Mouse (Mus musculus): ENCODE measurements at regions not wholly inside any gene's neighbourhood (a gene's known extent, or its start where the extent isn't known, plus 50 kb on each side); places are given as distances from the start of the nearest gene placed in this dataset.
"Not testable (repeated sequence)": the region's sequence is repeated elsewhere in the genome, so short reads cannot be mapped to it uniquely, and the experiment has no call there.

DNA sequence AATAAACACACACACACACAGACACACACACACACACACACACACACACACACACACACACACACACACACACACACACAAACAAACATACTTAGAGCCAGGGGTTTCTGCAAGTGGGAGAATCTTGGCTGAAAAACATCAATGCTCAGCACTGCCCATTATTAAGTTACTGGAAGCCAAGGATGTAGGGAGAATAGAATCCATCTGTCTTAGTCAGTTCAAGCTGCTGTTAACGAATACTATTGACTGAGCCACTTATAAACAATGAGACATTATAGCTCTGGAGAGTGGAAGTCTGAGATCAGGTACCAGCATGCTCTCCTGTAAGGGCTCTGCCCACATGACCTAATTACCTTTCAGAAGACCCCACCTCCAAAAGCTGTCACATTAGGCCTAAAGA lies 87.4 kb downstream of the Fam174b start:
- in situ Hi-C loops (cut with MboI, MseI): no loop called here

DNA sequence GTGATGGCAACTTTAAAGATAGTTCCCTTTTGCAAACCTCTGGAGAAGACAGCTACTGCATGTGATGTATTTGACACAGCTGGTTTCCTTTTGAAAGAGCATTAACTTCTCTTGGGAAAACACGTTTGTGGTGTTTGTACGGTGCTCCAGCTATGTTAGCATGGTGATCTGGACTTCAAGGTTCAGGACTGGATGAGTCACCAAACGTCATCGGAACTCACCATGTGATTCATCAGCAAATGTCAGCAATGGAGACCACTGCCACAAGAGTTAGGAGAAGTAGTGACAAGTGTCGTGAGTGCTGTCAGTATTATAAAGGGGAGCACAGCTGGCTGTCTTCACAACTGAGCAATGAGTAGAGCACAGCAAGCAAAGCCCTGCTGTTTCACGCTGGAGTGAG lies 90.5 kb downstream of the Fam174b start:
- in situ Hi-C loops (cut with MboI, MseI): no loop called here

DNA sequence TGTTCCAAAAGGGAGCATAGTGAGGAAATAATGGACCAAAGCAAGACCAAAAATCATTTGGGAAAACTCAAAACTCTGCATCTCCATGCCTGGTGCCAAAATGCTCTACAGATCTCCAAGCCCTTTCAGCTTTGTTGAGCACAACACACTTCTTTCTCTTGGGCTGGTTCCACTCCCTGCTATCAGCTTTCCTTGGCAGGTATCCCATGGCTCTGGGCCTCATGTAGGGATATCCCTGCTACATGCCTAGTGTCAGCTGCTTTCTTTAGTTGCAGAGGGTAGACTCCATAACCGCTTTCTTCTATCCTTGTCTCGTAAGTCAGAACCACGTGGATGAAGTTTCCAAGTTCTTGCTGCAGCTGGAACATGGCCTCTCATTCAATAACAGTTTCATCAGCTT lies 100.3 kb downstream of the Fam174b start:
- in situ Hi-C loops (cut with MboI, MseI): no loop called here

DNA sequence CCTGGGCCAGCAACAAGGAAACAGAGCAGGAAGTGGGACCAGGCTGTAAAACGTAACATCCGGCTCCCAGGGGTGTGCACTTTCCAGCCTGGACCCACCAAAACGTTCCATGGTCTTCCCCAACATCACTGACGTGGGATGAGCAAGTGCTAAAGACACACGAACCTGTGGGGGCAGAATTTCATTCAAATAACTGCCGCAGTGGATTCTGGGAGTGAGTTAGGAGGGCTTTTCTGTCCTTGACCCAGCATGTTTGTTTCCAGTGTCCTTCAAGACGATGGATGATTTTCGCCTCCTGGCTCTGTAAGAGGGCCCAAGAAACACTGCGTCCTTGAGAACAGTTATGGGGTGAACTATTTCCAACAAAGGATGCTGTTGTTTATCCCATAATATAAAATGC lies 112.1 kb downstream of the Fam174b start:
- in situ Hi-C loops (cut with MboI, MseI): no loop called here

DNA sequence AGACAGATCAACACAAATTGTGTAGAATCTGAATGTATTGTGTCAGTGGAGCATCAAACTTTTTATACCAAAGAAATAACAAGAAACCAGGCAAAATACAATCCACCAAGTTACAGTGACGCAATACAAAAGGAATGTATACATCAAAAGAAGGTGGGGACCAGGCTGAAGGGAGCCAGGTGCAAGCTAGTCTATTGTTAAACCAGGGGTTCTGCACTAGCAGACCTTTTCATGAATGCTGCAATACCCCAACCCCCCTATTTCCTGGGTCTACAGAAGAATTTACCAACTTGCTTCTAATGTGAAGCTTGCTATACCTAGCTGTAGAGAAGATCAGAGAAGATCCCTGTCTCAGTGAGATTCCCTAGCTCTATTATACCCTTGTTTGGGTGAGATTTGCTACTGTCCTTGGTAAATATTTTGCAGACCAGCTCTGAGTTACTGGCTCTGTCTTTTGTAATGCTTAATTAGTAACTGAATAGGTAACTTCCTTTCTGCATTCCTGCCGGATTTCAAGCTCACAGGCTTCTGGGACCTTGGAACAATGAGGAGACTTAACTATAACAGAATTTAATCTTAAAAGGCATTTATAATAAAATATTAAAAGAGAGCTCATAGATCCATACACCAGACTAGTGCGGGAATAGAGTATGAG lies 113.3 kb downstream of the Fam174b start:
- in situ Hi-C loops (cut with MboI, MseI): not testable (repeated sequence)

DNA sequence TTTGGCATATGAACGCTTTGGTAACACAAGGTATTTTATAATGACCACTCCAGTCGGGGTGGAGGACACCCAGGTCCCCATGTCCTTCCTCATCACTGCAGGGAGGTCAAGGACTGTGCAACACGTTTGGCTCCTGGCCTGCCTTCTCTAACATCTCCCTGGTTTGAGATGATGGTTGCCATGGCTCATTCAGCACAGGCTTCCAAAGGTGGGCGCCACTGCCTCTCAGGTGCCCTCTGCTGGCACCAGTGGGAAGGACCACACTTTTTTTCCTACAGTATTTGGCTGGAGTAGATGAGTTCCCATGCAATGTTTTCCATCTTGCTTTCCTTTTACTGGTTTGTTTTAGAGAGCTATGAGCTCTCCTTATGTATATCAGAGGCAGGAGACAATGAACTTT lies 115.4 kb downstream of the Fam174b start:
- in situ Hi-C loops (cut with MboI, MseI): loop anchor here (5.0 kb wide), 1 partner anchor 198 kb away; no protein-coding TSS in a partner anchor

DNA sequence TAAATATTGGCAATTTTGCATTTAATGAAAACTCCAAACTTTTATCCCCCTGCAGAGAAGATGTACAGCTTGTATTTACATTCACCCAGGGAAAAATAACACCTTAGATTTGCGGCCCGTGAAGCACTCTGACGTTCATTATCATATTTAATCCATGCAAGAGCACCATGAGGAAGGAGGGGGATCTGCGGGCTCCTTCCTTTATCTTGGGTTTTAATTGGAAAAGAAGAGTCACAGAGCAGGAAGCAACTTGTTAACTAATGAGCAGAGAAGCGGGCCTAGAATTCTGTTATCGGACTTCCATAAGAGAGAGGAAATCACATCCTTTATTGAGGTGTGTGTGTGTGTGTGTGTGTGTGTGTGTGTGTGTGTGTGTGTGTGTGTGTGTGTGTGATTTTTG lies 116.8 kb downstream of the Fam174b start:
- in situ Hi-C loops (cut with MboI, MseI): loop anchor here (5.0 kb wide), 1 partner anchor 200 kb away; no protein-coding TSS in a partner anchor

DNA sequence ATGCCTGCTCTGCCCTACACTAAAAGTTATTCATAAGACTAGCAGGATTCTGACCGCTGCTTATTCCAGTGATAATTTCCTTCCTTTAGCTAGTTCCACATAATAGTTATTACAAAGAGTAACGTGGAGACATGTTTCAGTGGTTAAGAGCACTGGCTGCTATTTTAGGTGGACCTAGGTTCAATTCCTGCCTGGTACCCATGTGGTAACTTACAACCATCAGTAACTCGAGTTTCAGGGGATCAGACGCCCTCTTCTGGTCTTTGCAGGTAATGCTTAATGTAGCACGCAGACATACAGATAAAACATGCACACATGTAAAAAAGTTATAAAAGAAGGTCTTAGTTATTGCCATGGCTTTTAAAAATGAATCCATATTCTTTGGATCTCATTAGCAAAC lies 125.0 kb downstream of the Fam174b start:
- in situ Hi-C loops (cut with MboI, MseI): no loop called here

DNA sequence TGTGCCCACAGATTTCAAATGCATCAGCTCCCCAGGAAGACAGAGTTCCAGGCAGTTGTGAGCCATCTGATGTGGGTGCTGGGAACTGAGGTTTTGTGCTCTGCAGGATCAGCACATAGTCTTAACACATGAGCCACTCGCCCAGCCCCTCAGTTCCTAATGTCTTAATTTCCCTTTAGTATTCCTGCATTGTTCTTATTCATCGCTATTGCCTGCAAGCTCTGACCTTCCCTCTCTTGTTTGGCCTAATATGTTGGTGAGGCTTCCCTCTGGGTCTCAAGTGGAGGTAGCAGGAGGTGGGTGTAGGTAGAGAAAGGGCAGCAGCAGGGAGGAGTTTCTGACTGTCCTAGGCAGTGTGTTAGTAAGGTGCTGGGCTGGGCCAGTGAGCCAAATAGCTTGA lies 132.1 kb downstream of the Fam174b start:
- in situ Hi-C loops (cut with MboI, MseI): no loop called here

DNA sequence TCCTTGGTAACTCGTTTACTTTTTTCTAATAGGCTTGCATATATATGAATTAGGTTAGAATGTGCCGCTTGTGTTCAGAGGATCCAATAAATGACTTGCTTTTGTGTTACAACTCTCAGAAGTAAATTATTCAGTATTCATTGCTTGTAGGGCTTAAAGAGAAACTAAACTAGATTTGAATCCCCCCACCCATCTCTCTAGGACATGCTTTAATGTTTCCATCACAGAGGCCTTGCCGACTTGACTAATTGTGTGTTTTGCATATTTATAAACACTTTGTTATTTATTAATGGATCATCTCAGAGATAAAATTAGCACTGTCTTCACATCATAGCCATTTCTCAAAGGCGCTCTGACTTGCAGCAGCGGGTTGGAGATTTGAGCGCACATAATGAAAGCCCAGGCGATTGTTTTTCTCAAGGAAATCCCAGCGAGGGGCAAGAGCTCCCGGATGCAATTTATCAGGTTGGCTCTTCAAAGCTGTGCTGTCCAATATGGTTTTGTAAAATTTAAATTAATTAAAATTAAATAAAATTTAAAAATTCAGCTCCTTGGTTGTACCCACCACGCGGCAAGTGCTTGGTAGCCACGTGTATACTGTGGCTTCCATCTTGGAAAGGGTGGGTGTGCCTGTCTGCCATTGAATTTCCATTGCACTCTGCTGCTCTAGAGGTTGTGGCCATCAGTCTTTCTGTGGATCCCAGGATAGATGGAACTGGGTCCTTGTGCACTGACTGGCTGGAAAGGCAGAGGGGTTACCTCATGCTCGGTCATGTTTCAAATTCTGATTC lies 132.0 kb downstream of the St8sia2 start:
- in situ Hi-C loops (cut with MboI, MseI): no loop called here

DNA sequence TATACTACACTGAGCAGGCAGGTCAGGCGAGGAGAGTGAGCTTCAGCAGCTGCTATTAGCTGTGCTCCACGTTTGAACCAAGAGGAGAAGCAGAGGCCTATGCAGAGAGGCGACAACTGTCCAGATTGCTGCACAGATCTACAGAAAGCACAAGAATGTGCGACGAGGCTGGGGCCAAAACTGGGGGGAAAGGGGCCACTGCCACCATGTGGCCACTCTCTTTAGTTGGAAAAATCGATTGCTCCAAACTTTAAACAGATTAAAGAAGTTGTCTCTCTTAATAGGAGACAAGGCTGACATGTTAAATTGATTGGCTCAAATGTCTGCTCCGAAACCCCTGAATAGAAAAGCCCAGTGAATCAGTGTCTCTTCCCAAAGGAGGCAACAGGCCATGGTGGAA lies 127.3 kb downstream of the St8sia2 start:
- in situ Hi-C loops (cut with MboI, MseI): no loop called here
